Mouse (Mus musculus) stomach, postnatal 0 days (tissue): ENCODE results near the gene Nup43. TPM values are rescaled to one million over a fixed set of nuclear protein-coding genes. Genes with fewer than 3 reads are reported as not detected.

ENCODE experiments used
- ATAC-seq: fragments of 200-750 bp; cut with Nextera tagmentation; 2 replicates; pipeline ENCODE4 v1.8.0; 2017; ENCODE audit not compliant: low FRiP score, low TSS enrichment
- DNase-seq: peaks from one replicate; pipeline ENCODE4 v3.0.0-alpha.2; 2016; ENCODE audit warnings: low spot score
- H3K27ac ChIP-seq: fragments of 300-500 bp; sonication (generic); replicated peaks from 2 replicates; pipeline ENCODE4 v1.5.1; 2014; ENCODE audit warnings: mild to moderate bottlenecking, control low read depth
- H3K27me3 ChIP-seq: fragments of 300-500 bp; sonication (generic); 2 replicates; pipeline ENCODE4 v1.6.1; 2014; ENCODE audit warnings: low read length; ENCODE audit not compliant: control insufficient read depth, insufficient read depth
- H3K36me3 ChIP-seq: fragments of 300-500 bp; sonication (generic); 2 replicates; pipeline ENCODE4 v1.6.1; 2014; ENCODE audit warnings: low read length, mixed read lengths; ENCODE audit not compliant: control insufficient read depth, insufficient read depth
- H3K4me1 ChIP-seq: fragments of 300-500 bp; sonication (generic); replicated peaks from 2 replicates; pipeline ENCODE4 v1.6.1; 2014; ENCODE audit warnings: antibody characterized with exemption; ENCODE audit not compliant: control insufficient read depth, insufficient read depth
- H3K4me2 ChIP-seq: fragments of 300-500 bp; sonication (generic); replicated peaks from 2 replicates; pipeline ENCODE4 v1.6.1; 2014; ENCODE audit warnings: low read depth, mild to moderate bottlenecking, control low read depth, moderate library complexity
- H3K4me3 ChIP-seq: fragments of 300-500 bp; sonication (generic); 2 replicates; pipeline ENCODE4 v1.5.1; 2014; ENCODE audit warnings: low read depth, low read length, control low read depth
- H3K9ac ChIP-seq: fragments of 300-500 bp; sonication (generic); 2 replicates; pipeline ENCODE4 v1.6.1; 2014; ENCODE audit warnings: mild to moderate bottlenecking, low read length, control low read depth, mixed read lengths
- H3K9me3 ChIP-seq: fragments of 300-500 bp; sonication (generic); 2 replicates; pipeline ENCODE4 v1.6.1; 2016; ENCODE audit warnings: low read length; ENCODE audit not compliant: control insufficient read depth
- CTCF ChIP-seq: IDR thresholded peaks from 2 replicates; pipeline ENCODE4 v1.5.1; 2016; ENCODE audit warnings: antibody characterized with exemption, low read depth, mild to moderate bottlenecking, moderate library complexity
- EP300 ChIP-seq: optimal IDR thresholded peaks from 2 replicates; pipeline ENCODE3; 2016; ENCODE audit warnings: antibody characterized with exemption
- WGBS: fragments of 180-500 bp; shearing (Covaris S2); extraction: QIAGEN DNeasy Blood & Tissue Kit; methylation state at CpG from one replicate; pipeline ENCODE4 v1.1.7; 2014; 5-methylcytosine and 5-hydroxymethylcytosine counted together
- polyA plus RNA-seq: library from polyadenylated mRNA; unstranded; fragments of >200 nt; fragmentation: Nextera tagmentation; extraction: Ambion mirVana; gene quantifications from 2 replicates; pipeline ENCODE4 v1.2.1, GENCODE M21; 2015

Nup43 gene
- polyA plus RNA-seq, 1 experiment from 2014 or later = 17.5 TPM

- Histone ChIP-seq H3K27ac (no peak overlapping the region), H3K4me1 (no peaks in the 10 kb centered on the region), H3K9ac (no peak overlapping the region), H3K4me3 (no peak overlapping the region), H3K4me2 (no peak overlapping the region), H3K9me3 (no peaks in the 10 kb centered on the region), H3K27me3 (no peaks in the 10 kb centered on the region), H3K36me3 (no peaks in the 10 kb centered on the region)
- TF ChIP-seq CTCF (peak; percentile 64), EP300 (no peak)
- DNase-seq = no peak
- no peak for ATAC-seq
- 55% methylated on average over 1 of the region's 1 CpGs for WGBS
These were observed 6.4 kb downstream of the Nup43 start for GRCm38 (mm10) chr10:7673673-7674072.

- Histone ChIP-seq H3K27ac (peak within 1 kb of the TSS; percentile 99), H3K9me3 (no peaks in the 10 kb centered on the region), H3K36me3 (no peaks in the 10 kb centered on the region), H3K4me2 (peak within 1 kb of the TSS; percentile 74), H3K4me3 (peak within 1 kb of the TSS; percentile 98), H3K27me3 (no peaks in the 10 kb centered on the region), H3K4me1 (peaks cover 6% of the 10 kb centered on the region; the same call in 1 of the 2 replicates), H3K9ac (peak within 1 kb of the TSS; percentile 100)
- under 1% methylated on average over 64 of the region's 65 CpGs for WGBS
- ATAC-seq (peak; percentile 86), DNase-seq (peak; percentile 91)
- TF ChIP-seq CTCF = no peak
These were observed 13.5 kb downstream of the Nup43 start, which contains the start of the genes Pcmt1 and Lats1 for GRCm38 (mm10) chr10:7680731-7681301. Gene Pcmt1, minus strand, starts transcription at chr10:7681136. Gene Lats1, plus strand, starts transcription at chr10:7681214.

- peak; percentile 86 for DNase-seq
- Histone ChIP-seq H3K9me3 (no peaks in the 10 kb centered on the region), H3K36me3 (no peaks in the 10 kb centered on the region), H3K27me3 (no peaks in the 10 kb centered on the region), H3K4me2 (peak overlapping the region; percentile 74), H3K9ac (peak overlapping the region; percentile 100), H3K27ac (peak overlapping the region; percentile 99), H3K4me3 (peak overlapping the region; percentile 98), H3K4me1 (peaks cover 6% of the 10 kb centered on the region; the same call in 1 of the 2 replicates)
- peak; percentile 94 for ATAC-seq
- under 1% methylated on average over 34 of the region's 64 CpGs for WGBS
- TF ChIP-seq CTCF (peak; percentile 57), EP300 (no peak)
These were observed 14.2 kb downstream of the Nup43 start for GRCm38 (mm10) chr10:7681343-7682025.

GRCm38 (mm10) chr10:7682249-7682648 is 14.9 kb downstream of the Nup43 start:
- TF ChIP-seq EP300 = no peak
- no peak for TF ChIP-seq CTCF
- Histone ChIP-seq H3K27ac (no peak overlapping the region), H3K27me3 (no peaks in the 10 kb centered on the region), H3K4me1 (peaks cover 6% of the 10 kb centered on the region; the same call in 1 of the 2 replicates), H3K9ac (no peak overlapping the region; the same call in 1 of the 2 replicates), H3K4me2 (peak overlapping the region; percentile 74), H3K36me3 (no peaks in the 10 kb centered on the region), H3K9me3 (no peaks in the 10 kb centered on the region), H3K4me3 (peak overlapping the region; percentile 98)
- DNase-seq = no peak
- WGBS = 23% methylated on average over 3 of the region's 3 CpGs
- no peak for ATAC-seq

GRCm38 (mm10) chr10:7686902-7687301 is 19.6 kb downstream of the Nup43 start:
- ATAC-seq = no peak
- Histone ChIP-seq H3K9ac (no peak overlapping the region), H3K4me1 (peaks cover 3% of the 10 kb centered on the region; the same call in 1 of the 2 replicates), H3K4me3 (no peak overlapping the region), H3K9me3 (no peaks in the 10 kb centered on the region), H3K4me2 (no peak overlapping the region), H3K36me3 (0 out of 2 replicates have a peak, but pooled peaks cover 1% of the 10 kb centered on the region), H3K27ac (no peak overlapping the region), H3K27me3 (no peaks in the 10 kb centered on the region)
- DNase-seq = no peak
- TF ChIP-seq EP300 = no peak
- WGBS = 83% methylated on average over 6 of the region's 6 CpGs

- Histone ChIP-seq H3K4me3 (no peak overlapping the region), H3K27me3 (no peaks in the 10 kb centered on the region), H3K9ac (no peak overlapping the region), H3K4me2 (no peak overlapping the region), H3K36me3 (peaks cover 23% of the 10 kb centered on the region), H3K9me3 (no peaks in the 10 kb centered on the region), H3K27ac (no peak overlapping the region), H3K4me1 (no peaks in the 10 kb centered on the region)
- DNase-seq = no peak
- TF ChIP-seq EP300 (no peak), CTCF (peak; percentile 36)
- no peak for ATAC-seq
These were observed 28.0 kb downstream of the Nup43 start for GRCm38 (mm10) chr10:7695286-7695685.
